Mouse (Mus musculus): ENCODE measurements around the gene Zkscan5.

- no peak for TF ChIP-seq POLR2A (IDR thresholded peaks at IDR 0.05; ENCODE audit: insufficient read depth, low read depth, low read length)
- no peak for TF ChIP-seq CTCF (IDR thresholded peaks at IDR 0.05; ENCODE audit: insufficient read depth, low read depth, low read length)
Observed at GRCm38 (mm10) chr5:145230641-145231040, 26.3 kb downstream of the Zkscan5 start.

All from olfactory bulb, adult 2 months (tissue).